Mouse (Mus musculus) midbrain, embryonic 11.5 days (tissue): ENCODE measurements around the gene Gm17490. TPM values are rescaled to one million over a fixed set of nuclear protein-coding genes. Genes with fewer than 3 reads are reported as not detected.
"Not testable (repeated sequence)": the region's sequence is repeated elsewhere in the genome, so short reads cannot be mapped to it uniquely, and the experiment has no call there.

Source experiments
- ATAC-seq: fragments of 200-750 bp; cut with Nextera tagmentation; 2 replicates; pipeline ENCODE4 v1.8.0; 2017; ENCODE audit warnings: moderate TSS enrichment, moderate library complexity; ENCODE audit not compliant: low FRiP score
- DNase-seq: peaks from one replicate; pipeline ENCODE4 v3.0.0; 2015; ENCODE audit warnings: low spot score; ENCODE audit errors: missing footprints
- H3K27ac ChIP-seq: fragments of 300-500 bp; sonication (generic); 2 replicates; pipeline ENCODE4 v1.5.1; 2014; ENCODE audit warnings: low read depth, low read length
- H3K27me3 ChIP-seq: fragments of 300-500 bp; sonication (generic); 2 replicates; pipeline ENCODE4 v1.6.1; 2014; ENCODE audit warnings: mild to moderate bottlenecking, low read length, moderate library complexity, mixed read lengths; ENCODE audit not compliant: control insufficient read depth, insufficient read depth
- H3K36me3 ChIP-seq: fragments of 300-500 bp; sonication (generic); 2 replicates; pipeline ENCODE4 v1.6.1; 2014; ENCODE audit warnings: mild to moderate bottlenecking, low read length, moderate library complexity, mixed read lengths; ENCODE audit not compliant: control insufficient read depth, insufficient read depth
- H3K4me1 ChIP-seq: fragments of 300-500 bp; sonication (generic); 2 replicates; pipeline ENCODE4 v1.6.1; 2014; ENCODE audit warnings: low read length; ENCODE audit not compliant: control insufficient read depth, insufficient read depth
- H3K4me2 ChIP-seq: fragments of 300-500 bp; sonication (generic); 2 replicates; pipeline ENCODE4 v1.6.1; 2014; ENCODE audit warnings: mild to moderate bottlenecking, moderate library complexity
- H3K4me3 ChIP-seq: fragments of 300-500 bp; sonication (generic); 2 replicates; pipeline ENCODE4 v1.5.1; 2014; ENCODE audit warnings: low read depth, low read length
- H3K9ac ChIP-seq: fragments of 300-500 bp; sonication (generic); 2 replicates; pipeline ENCODE4 v1.6.1; 2014; ENCODE audit warnings: low read length
- H3K9me3 ChIP-seq: fragments of 300-500 bp; sonication (generic); 2 replicates; pipeline ENCODE4 v1.6.1; 2016; ENCODE audit warnings: low read length; ENCODE audit not compliant: control insufficient read depth
- WGBS: fragments of 180-500 bp; shearing (Covaris S2); extraction: QIAGEN DNeasy Blood & Tissue Kit; methylation state at CpG from one replicate; pipeline ENCODE4 v1.1.7; 2014; 5-methylcytosine and 5-hydroxymethylcytosine counted together
- polyA plus RNA-seq: library from polyadenylated mRNA; unstranded; fragments of >200 nt; fragmentation: Nextera tagmentation; extraction: Ambion mirVana; gene quantifications from 2 replicates; pipeline ENCODE4 v1.2.1, GENCODE M21; 2014

Gene Gm17490
- polyA plus RNA-seq, 1 experiment from 2014 or later, result not detected

DNA sequence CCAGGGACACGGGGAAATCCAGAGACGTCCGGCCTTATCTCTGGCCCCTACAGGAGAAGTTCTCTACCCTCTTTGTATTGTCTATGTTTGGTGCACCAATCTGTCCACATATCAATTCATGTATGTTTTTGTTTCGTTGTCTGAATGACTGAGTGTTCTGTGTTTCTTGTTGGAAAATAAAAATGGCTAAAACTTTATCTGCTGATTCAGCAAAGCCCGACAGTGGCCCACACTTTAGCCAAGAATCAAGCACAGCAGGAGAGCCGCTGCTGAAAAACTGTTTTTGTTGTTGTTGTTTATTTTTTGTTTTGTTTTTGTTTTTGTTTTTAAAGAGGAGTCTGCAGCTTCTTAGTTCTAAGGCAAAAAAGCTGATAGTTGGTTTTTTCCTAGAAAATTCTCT, 13.1 kb downstream of the Gm17490 start:
- H3K9ac ChIP-seq, H3K9me3 ChIP-seq, H3K4me1 ChIP-seq, H3K4me2 ChIP-seq, ATAC-seq, DNase-seq, H3K27ac ChIP-seq, H3K36me3 ChIP-seq, H3K27me3 ChIP-seq, H3K4me3 ChIP-seq: not testable (repeated sequence)
- 86% methylated on average over 6 of the region's 6 CpGs for WGBS

DNA sequence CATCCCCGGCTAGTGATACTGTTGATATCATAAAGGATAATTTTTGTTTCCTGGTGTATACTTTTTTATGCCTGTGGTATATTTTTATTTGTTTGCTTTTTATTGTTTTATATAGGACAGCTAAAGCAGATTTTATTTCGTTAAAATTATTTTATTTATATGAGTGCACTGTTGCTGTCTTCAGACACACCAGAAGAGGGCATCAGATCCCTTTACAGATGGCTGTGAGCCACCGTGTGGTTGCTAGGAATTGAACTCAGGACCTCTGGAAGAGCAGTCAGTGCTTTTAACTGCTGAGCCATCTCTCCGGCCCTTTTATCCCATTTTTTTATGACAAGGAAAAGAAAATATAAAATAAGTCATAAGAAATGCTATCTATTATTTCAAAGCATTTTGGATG, 19.3 kb downstream of the Gm17490 start:
- not testable (repeated sequence) for H3K4me3 ChIP-seq, H3K27me3 ChIP-seq, H3K27ac ChIP-seq, DNase-seq, H3K4me1 ChIP-seq, H3K9me3 ChIP-seq, H3K36me3 ChIP-seq, H3K4me2 ChIP-seq, H3K9ac ChIP-seq, ATAC-seq
- 80% methylated on average over 4 of the region's 4 CpGs for WGBS

- Histone ChIP-seq H3K4me3 (no peak overlapping the region), H3K36me3 (peaks cover 5% of the 10 kb centered on the region), H3K27ac (no peak overlapping the region), H3K4me2 (no peak overlapping the region), H3K27me3 (no peaks in the 10 kb centered on the region), H3K4me1 (peaks cover 6% of the 10 kb centered on the region), H3K9me3 (no peaks in the 10 kb centered on the region), H3K9ac (no peak overlapping the region)
- DNase-seq, result no peak
- no peak for ATAC-seq
These were observed 21.2 kb downstream of the Gm17490 start for GRCm38 (mm10) chr2:11604911-11605310.

DNA sequence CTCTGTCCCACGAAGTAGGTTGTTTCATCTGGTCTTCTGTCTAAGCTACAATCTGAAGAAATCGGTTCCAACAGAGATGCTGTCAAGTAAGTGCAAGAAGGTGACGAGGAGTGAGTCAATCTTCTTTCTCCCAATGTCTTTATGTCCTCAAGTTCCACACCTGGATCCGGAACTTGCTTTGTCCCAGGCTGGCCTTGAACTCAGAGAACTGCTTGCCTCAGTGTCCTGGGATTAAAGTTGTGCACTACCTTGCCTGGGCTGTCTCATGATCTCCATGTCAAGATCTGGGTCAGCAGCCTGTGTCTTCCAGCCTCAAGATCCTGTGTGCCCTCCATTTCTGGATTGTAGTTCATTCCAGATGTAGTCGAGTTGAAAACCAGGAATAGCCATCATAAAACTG, 22.0 kb downstream of the Gm17490 start, which contains the start of gene Rbm17:
Gene Rbm17 (minus strand): TSS at position 101 of the 400 bp plus-strand sequence.
- ATAC-seq (no peak), DNase-seq (no peak)
- Histone ChIP-seq H3K27me3 (no peaks in the 10 kb centered on the region), H3K27ac (peak within 1 kb of the TSS; percentile 48; the same call in 1 of the 2 replicates), H3K4me1 (peaks cover 6% of the 10 kb centered on the region), H3K9ac (peak within 1 kb of the TSS; percentile 97), H3K4me3 (peak within 1 kb of the TSS; percentile 94), H3K36me3 (peaks cover 7% of the 10 kb centered on the region), H3K4me2 (peak within 1 kb of the TSS; percentile 82; the same call in 1 of the 2 replicates), H3K9me3 (no peaks in the 10 kb centered on the region)
- 80% methylated on average over 5 of the region's 5 CpGs for WGBS

- Histone ChIP-seq H3K27me3 (no peaks in the 10 kb centered on the region), H3K4me3 (peak overlapping the region; percentile 94), H3K27ac (peak overlapping the region; percentile 48; the same call in 1 of the 2 replicates), H3K9me3 (no peaks in the 10 kb centered on the region), H3K36me3 (peaks cover 11% of the 10 kb centered on the region), H3K4me1 (peaks cover 6% of the 10 kb centered on the region), H3K9ac (peak overlapping the region; percentile 97), H3K4me2 (peak overlapping the region; percentile 82)
- DNase-seq (peak; percentile 99), ATAC-seq (peak; percentile 99)
- WGBS, result 1% methylated on average over 76 of the region's 78 CpGs
These were observed 23.3 kb downstream of the Gm17490 start for GRCm38 (mm10) chr2:11602506-11603489.

- Histone ChIP-seq H3K27me3 (no peaks in the 10 kb centered on the region), H3K36me3 (peaks cover 13% of the 10 kb centered on the region), H3K27ac (no peak overlapping the region), H3K4me2 (peak overlapping the region; percentile 82), H3K4me3 (peak overlapping the region; percentile 94), H3K9me3 (no peaks in the 10 kb centered on the region), H3K4me1 (peaks cover 6% of the 10 kb centered on the region), H3K9ac (peak overlapping the region; percentile 97)
- 83% methylated on average over 6 of the region's 6 CpGs for WGBS
- DNase-seq, result no peak
- no peak for ATAC-seq
These were observed 24.3 kb downstream of the Gm17490 start for GRCm38 (mm10) chr2:11601795-11602194.

GRCm38 (mm10) chr2:11597906-11598305, 28.2 kb downstream of the Gm17490 start:
- peaks cover 6% of the 10 kb centered on the region for H3K4me1 ChIP-seq
- no peak overlapping the region for H3K9ac ChIP-seq
- no peaks in the 10 kb centered on the region for H3K9me3 ChIP-seq
- 98% methylated on average over 7 of the region's 7 CpGs for WGBS
- H3K4me2 ChIP-seq, result no peak overlapping the region
- no peak for DNase-seq
- no peak overlapping the region for H3K4me3 ChIP-seq
- H3K27me3 ChIP-seq, result no peaks in the 10 kb centered on the region
- no peak overlapping the region for H3K27ac ChIP-seq
- ATAC-seq, result no peak
- H3K36me3 ChIP-seq, result peaks cover 32% of the 10 kb centered on the region

DNA sequence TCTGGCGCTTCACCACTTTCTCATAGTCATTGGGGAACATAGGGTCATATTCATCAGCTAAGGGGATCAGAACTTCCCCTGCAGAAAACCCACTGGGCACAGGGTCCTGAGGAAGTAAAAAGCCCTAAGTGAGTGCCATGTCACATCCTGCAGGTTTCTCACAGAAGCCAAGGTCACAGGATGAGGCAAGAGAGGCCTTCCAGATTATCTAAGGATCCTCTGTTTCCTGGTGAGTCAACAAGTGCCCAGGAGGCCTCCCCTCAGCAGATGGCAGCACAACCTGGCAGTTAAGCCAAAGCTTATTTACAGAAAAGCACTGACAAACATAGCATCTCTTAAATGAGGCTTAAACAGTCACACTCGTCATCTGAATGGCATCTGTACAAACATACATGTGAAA, 29.4 kb downstream of the Gm17490 start:
- Histone ChIP-seq H3K9me3 (no peaks in the 10 kb centered on the region), H3K4me1 (peaks cover under 1% of the 10 kb centered on the region), H3K36me3 (peaks cover 33% of the 10 kb centered on the region), H3K4me2 (no peak overlapping the region), H3K27me3 (no peaks in the 10 kb centered on the region), H3K4me3 (no peak overlapping the region), H3K9ac (no peak overlapping the region), H3K27ac (no peak overlapping the region)
- WGBS, result 86% methylated on average over 2 of the region's 2 CpGs
- DNase-seq (no peak), ATAC-seq (no peak)

DNA sequence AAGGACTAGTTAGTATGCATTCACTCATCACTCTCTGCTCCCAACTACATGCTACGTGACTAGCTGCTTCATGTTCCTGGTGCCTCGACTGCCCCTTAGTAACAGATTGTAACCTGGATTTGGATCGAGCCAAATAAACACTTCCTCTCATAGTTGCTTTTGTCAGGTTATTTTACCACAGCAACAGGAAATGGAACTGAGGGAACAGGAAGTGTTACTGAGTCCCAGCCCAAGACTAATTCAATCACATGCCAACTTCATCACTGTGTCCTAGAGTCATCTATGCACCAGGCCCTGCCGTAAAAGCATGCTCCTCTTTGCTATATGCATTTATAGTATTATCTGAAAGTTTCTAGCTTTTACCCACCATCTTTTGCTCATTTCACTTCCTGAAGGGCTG, 38.1 kb downstream of the Gm17490 start:
- WGBS, result 93% methylated on average over 4 of the region's 4 CpGs
- Histone ChIP-seq H3K9me3 (no peaks in the 10 kb centered on the region), H3K27me3 (no peaks in the 10 kb centered on the region), H3K36me3 (peaks cover 32% of the 10 kb centered on the region), H3K4me1 (no peaks in the 10 kb centered on the region), H3K9ac (no peak overlapping the region), H3K4me3 (no peak overlapping the region), H3K4me2 (no peak overlapping the region), H3K27ac (no peak overlapping the region)
- ATAC-seq (no peak), DNase-seq (no peak)
